Mouse (Mus musculus) monocyte, adult 5-6 weeks (primary cell): Measurements from ENCODE around the gene Ano5. TPM values are rescaled to one million over a fixed set of nuclear protein-coding genes. Genes with fewer than 3 reads are reported as not detected.

Experiments used
- ATAC-seq: fragments of 153-309, 156-312 bp; replicated peaks from 2 replicates; pipeline ENCODE4 v1.8.0; 2017; ENCODE audit warnings: mild to moderate bottlenecking; ENCODE audit not compliant: low TSS enrichment, insufficient number of reproducible peaks, severe bottlenecking, poor library complexity, low FRiP score
- total RNA-seq: library from RNA; stranded (forward); fragments of 200-1000, 200-491, 200-594 nt; gene quantifications from 3 replicates; pipeline ENCODE4 v1.2.3, GENCODE M21; 2017

The Ano5 gene
- not detected in 3 replicates for total RNA-seq

DNA sequence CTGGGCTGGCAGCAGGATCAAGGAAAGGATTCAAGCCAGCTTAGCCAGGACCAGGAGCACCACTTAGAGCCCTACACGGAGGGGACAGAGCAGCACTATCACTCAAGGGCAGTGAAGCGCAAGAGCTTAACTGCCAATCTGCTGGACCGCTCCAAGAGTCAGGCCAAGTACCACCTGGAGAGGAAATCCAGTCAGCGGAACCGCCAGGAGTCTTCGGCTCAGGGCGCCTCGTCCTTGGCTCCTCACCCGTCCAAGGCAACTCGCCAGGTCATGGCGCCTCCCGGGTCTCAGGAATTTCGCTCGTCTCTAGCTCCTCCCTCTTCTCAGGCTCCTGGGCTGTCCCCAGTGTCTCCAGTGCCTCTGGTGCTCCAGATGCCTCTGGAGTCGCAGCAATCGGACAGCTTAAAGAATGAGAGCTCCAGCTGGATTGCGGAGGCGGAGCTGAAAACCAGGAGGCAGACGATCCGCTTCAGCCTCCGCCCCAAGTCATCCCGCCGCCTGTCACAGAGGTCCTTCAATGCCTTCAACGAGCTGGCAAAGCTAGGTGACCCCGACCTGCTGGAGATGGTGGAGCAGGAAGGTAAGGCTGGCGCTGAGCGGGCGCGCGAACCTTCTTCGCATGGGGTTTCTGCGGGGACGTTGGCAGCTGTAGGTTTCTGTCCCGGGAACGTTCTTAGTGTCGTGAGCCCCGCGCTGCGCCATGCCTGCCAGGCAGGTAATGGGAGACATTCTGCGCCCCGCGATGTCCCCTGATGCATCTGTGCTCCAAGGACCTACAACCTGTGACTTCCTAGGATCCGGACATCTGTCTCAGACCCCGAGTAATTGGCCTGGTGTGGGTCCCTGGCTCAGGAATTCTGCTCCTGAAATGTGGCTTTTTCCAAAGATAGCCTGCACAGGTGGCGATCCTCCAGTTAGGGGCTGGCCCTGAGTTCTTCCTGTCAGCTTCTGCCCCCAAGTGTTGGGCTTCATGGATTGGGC is at the start of gene Ano5:
TSS of gene Ano5 (plus strand) at position 359 of the 981 bp plus-strand sequence.
- no peak for ATAC-seq

DNA sequence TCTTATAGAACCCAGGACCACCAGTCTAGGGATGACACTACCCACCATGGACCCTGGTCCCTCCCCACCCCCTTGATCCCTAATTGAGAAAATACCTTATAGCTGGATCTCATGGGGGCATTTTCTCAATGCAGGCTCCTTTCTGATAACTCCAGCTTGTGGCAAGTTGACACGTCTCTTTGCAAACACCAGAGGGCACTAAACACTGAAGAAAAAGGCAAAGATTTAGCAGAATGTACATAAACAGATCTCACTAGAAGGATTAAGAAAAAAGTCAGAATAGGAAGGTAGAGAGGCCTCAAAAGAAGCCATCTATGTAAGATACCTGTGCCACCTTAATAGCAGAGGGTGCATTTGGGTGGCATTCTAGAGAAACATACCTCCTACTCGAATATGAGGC is 11.4 kb upstream of the Ano5 start:
- ATAC-seq, result no peak

DNA sequence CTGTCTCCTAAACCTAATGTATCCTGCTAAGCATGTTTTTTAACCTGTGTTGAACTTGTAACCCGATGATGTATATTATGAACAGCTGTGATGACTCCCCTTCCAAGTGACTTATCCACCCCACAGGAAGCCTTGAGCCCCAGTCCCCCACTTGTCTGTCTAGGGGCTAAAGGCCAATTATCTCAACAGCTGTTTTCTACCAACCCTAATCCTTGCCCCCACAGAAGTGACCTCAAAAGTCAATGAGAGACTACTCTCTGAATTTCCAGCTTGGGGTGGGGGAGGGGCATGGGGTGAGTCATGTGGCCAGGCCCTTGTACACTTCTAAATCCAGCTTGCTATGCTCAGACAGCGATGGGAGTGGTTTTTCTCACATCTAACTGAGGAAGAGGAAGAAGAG is 6.9 kb upstream of the Ano5 start:
- no peak for ATAC-seq

DNA sequence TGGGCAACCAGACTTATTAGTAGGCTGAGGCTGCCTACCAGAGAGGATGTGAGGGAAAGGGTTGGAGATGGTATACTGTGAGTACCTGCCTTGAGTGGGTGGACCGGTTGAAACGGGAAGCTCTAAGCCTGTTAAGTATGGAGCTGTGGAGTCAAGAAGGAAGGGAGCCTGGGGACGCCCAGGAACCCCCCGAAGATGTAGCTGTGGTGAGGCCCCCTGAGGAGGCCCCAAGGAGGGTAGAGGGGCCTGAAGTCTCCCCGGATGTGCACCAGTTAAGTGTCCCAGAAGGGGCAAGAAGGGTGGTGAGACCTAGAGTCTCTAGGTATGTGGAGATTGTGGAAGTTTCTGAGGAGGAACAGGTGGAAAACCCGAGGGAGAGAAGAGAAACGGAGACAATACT is 682 bp upstream of the Ano5 start:
- no peak for ATAC-seq

DNA sequence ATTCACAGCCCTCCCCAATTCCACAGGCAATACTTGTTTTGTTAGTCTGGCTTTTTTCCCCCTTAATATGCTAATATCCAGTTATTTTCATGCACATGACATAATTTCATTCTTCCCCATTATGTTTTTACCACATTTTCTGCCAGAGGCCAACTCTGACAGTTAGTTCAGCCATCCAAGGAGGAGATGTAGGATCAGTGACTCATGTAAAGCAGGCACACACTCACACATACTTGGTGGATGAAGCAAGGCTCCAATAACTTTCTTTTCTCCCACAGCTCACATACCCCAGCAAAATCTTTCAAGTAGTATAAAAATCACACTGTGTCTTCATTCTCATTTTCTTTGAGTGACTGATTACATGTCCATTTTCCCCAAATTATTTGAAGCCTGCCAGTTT is 28.5 kb downstream of the Ano5 start:
- ATAC-seq, result no peak

DNA sequence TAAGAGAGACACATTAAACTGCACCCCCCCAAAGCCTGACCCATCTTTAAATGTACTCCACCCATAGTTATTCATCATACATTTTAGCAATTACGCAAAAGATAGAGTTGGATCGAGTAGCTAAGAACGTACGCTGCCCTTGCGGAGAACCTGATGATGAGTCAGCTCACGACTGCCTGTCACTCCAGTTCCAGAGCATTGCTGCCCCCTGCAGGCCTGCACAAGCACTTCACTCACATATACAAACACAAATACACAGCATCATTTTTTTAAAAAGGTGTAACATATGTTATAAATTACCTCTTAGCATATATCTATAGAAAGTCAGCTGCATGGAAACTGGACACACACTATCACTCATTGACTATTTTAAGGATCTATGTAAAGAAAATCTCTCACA is 29.9 kb downstream of the Ano5 start:
- ATAC-seq, result no peak

DNA sequence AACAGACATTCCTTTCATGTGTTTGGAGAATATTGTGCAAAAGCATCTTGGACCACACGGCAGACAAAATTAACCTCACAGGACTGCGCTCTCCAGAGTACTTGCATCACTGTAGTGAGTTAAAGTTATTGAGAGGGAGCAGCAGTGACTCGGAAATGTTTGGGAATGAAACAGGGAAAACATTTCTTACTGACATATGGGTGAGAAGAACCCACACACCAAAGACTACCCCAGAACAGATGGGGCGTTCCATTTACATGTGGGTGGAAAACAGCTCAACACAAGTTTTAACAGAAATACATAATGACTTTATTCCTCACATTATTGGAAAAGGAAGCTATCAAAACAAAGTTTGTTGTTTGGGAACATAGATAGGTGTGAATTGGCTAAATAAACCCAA is 89.2 kb downstream of the Ano5 start:
- ATAC-seq, result no peak

DNA sequence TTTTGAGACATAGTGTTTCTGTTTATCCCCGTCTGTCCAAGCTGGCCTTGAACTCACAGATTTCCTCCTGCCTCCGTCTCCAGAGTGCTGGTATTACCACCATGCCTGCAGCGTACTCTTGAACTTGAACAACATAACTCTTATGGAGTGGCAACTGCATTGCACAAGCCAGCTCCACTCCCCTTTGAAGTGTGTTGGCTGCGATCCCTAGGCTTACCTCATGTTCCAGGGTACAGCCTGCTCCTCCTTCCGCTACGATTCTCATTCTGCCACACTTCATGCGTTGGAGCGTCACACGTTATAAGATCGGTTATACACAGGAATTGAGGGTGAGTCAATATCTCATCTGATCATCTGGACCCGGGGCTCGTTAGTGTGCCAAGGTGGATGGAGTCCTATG is 92.9 kb downstream of the Ano5 start:
- no peak for ATAC-seq

DNA sequence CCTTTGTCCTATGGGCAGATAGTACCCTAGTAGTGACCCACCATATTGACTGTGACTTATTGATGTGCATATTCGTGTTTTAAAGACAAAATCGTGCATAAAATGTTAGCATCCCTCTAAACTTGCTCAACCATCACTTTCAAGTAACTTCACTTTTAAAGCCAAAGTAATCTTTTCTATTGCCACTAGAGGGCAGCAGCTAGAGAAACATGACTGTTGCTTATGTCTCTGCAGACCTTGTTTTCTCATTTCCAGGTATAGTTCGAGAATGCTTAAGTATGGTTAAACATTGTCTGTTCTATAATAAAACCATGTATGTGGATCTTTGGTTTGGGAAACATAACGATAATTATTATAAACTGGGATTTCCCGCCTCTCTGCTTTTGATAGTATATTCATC is 103.6 kb downstream of the Ano5 start:
- ATAC-seq, result no peak

DNA sequence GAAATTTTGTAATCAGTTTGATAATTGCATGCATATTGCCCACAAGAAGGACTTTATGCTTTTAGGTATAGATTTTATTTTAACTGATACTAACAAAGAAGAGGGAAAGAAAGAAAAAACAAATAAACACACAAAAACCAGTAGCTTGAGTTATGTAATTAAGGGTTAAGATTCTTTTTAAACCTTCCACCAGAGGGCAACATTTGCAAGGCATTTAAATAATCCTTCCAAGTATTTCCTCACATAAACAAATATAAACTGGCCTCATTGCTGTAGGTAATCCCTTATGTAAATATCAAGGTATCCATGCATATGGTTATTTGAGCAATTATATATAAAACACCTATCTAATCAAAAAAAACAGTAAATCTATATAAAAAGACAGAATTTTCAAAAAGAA is 107.1 kb downstream of the Ano5 start:
- no peak for ATAC-seq

DNA sequence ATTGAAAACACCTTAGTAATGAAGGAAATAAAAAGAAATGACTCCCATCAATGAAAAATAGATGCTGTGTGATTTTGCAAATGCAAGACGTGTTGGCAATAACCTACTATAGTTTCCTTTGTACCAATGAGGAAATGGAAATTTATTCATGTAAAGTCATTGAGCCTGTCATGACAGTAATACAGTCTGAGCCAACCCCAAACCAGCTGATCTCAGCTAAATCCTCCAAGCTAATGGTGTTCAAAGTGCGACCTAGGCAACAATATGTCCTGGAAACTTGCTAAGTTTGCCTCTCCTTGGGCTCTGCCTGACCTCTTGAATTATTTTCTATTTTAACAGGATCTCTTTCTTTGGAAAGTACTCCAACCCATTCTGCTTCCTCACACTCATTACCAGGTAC is 107.6 kb downstream of the Ano5 start:
- no peak for ATAC-seq

DNA sequence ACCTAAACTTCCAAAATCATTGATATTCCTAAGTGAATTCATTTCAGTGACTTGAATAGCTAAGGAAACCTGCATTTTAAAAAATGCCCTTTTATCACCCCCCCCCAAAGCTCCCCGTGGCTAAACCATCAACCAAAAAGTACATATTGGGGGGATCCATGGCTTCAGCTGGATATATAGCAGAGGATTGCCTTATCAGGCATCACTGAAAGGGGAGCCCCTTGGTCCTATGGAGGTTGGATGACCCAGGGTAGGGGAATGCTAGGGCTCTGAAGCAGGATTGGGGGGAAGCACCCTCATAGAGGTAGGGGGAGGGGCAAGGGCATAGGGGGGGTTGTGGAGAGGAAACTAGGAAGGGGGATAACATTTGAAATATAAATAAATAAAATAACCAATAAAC is 109.1 kb downstream of the Ano5 start:
- ATAC-seq, result no peak

DNA sequence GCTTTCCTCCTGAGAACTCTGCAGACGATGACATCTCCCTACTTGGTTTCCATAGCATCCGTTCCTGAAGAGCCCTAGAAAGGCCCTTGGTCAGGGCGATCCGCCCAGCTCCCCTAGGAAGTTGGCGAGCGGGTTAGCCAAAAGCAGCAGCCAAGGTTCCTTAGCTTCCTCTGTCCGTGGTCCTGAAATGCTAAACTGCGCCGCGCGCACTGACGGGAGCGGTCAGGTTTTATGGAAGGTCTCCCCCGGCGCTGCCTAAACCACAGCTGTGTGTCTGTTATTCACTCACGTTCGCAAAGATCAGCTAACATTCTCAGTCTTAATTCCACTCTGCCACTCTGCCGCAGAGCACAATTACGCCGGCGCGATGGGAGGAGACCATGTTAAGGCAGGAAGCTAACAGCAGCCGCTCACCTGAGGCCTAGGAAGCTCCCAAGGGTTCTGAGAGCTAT is 110.9 kb downstream of the Ano5 start, which contains the start of gene Slc17a6:
TSS of gene Slc17a6 (plus strand) at position 313 of the 452 bp plus-strand sequence.
- no peak for ATAC-seq

DNA sequence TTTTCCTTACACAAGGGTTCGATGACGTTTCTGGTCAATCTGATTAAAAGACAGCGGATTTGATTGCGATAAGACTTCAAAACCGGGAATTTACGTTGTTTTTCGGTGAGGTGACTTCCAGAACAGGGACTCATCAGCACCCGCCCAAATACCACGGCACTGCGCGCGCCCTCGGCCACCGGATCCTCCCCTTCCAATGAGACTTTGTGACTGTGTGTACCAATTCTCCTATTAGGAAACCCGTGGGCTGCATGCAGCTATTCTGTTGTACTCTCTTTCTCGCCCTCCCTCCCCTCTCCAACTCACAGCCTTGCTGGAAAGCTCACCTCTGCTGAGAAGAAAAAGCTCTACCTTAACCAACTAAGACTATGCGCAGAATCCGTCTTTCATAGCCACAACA is 111.4 kb downstream of the Ano5 start:
- ATAC-seq, result no peak

DNA sequence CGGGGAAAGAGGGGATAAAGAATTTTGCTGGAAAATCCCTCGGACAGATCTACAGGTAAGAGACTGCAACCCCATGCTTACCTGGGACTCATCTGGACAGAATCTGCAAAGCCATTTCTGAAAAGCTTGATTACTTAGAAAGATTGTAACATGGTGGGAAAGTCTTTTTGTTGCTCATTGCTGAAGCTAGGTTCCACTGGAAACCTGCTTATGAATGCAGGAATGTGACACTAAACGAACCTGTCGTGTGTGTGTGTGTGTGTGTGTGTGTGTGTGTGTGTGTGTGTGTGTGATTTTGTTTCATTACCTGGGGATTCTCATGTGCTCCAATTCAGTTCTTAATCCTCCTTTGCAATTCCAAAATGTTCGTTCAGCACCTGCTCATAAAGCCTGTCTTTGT is 111.8 kb downstream of the Ano5 start:
- no peak for ATAC-seq

DNA sequence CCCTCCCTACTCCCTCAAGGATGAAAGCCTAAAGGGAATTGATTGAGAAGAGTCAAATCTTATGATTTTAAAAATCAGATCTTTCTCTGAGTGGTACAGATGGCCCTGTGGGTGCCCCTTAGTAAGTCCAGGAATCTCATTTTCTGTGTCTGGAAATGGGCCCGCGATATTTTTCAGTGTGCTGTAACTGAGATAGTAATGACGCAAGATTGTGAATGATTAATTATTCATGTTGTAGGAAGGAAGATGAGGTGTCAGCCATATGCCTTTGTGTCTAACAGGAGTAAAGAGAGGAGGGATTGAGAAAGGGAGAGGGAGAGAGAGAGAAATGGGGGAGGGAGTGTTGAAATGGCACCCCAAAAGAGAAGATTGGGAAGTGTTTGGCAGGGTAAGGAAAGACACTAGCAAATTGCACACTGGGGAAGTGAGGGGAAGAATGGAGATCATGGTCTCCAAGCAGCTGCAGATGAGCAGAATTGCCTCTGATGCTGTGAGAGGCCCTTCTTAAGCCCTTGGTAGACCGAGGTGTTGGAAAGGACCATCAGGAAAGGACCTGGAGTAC is 113.6 kb downstream of the Ano5 start:
- no peak for ATAC-seq

DNA sequence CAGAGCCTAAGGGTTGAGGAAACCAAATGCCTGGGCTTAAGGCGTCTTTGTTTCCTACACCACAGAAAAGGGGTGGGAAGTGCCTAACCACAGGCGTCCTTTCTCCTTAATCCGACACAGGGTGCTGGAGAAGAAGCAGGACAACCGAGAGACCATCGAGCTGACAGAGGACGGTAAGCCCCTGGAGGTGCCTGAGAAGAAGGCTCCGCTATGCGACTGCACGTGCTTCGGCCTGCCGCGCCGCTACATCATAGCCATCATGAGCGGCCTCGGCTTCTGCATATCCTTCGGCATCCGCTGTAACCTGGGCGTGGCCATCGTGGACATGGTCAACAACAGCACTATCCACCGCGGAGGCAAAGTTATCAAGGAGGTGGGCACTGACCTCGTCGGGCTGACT is 114.3 kb downstream of the Ano5 start:
- ATAC-seq, result no peak

DNA sequence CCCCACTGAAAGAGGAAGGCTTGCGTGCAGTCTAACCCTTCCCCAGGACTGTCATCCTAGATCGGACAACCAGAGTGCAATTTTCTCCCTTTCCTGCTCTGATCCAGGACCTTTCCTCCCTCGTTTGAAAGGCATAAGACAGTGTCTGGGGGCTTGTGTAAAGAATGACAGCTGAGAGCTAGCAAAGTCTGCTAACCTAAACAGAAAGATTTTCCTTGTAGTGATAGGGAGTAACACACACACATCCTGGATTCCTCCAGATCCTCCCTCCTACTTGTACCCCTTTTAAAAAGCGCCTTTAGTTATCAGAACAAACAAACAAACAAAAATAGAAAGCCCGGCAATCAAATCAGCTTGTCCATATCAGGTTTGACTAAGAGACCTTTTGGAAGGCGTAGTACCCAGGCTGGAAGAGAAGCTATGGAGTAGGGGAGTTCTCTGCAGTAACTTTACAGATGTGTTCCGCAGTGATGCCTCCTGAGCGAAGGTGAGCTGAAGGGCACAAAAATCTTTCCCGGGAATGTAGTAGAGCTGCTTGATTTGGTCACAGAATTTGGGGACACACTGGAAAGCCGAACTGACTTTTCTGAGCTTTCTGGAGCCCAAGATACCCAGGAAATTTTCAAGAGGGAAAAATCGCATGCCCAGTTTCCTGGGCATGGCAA is 114.9 kb downstream of the Ano5 start:
- ATAC-seq, result no peak

DNA sequence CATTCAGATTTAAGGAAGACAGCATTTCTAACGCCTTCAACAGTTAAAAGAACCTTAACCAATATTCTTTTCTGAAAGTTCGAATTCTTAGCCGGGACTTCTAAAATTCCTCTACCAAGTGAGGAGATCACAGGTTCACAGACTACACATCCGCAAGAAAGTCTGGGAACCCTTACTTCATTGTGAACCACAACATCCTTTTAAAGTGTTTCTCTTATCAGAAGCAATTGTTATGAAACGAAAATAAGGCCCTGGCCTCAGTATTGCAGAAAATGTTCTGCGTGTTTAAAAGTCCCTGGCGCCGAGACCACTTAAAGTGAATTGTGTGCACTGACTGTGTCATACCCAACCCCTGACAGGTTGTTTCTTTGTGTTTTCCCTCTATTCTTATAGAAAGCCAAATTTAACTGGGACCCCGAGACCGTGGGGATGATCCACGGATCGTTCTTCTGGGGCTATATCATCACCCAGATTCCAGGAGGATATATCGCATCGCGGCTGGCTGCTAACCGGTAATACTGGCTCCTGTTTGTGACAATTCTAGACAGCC is 115.7 kb downstream of the Ano5 start:
- ATAC-seq, result no peak
